7 mouse cellular contexts compared by ENCODE assay signal in the genomic region with DNA sequence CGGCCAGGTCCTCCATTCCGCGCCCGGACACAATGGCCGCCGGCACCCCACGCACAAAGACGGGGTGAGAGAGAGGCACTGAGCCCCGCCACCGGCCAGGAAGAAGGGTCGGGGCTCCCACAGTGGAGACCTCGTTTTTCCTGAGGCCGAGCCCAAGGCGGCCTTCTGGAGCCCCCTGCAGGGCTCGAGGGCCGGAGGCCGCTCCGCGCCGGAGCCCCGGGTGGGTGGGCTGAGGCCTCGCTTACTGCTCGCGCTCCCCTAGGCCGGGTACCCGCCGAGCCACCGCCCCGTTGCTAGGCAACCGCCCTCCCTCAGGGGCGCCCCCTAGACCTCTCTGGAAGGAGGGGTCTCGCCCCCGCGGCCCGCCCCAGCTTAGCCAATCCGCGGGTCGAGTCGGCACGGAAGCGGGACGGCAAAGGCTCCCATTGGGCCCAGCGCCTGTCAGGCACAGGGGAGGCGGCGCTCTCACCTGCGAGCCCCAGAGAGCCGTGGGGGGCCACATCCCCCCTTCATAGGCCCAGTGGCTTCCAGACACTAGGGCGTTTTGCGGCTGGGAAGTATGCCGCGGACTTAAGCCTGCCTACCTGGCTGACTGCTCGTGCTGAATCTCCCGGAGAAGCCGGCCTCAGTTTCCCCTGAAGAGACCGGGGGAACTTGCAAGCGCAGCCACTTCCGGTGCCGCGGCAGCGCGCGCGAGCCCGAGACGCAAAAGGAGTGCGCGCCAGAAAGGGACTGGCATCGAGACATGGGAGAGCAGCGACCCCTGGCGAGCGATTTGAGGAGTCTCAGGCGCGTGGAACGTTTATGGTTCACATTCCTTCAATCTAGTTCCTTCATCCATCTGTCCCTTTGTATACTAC. TPM values are rescaled to one million over a fixed set of nuclear protein-coding genes. Genes with fewer than 3 reads are reported as not detected.
DNase-seq lines count a peak whose midpoint lies in the region; ATAC-seq lines count a peak whose summit lies in the region.

Bcl2l1 (minus strand) TSS at position 710 of the 860 bp plus-strand sequence.

- H3K4me3 ChIP-seq in intestine, embryonic 16.5 days (ENCODE audit: low read length) = peak within 1 kb of the TSS; percentile 82
- H3K4me3 ChIP-seq in midbrain, embryonic 11.5 days (ENCODE audit: low read depth, low read length) = peak within 1 kb of the TSS; percentile 69

- peaks cover 35% of the 10 kb centered on the region for H3K4me1 ChIP-seq in intestine, embryonic 16.5 days (ENCODE audit: control insufficient read depth, insufficient read depth, low read length)
- peaks cover 30% of the 10 kb centered on the region for H3K4me1 ChIP-seq in midbrain, embryonic 11.5 days (ENCODE audit: control insufficient read depth, insufficient read depth, low read length)

- under 1% methylated on average over 74 of the region's 74 CpGs for WGBS in intestine, embryonic 16.5 days
- under 1% methylated on average over 73 of the region's 74 CpGs for WGBS in midbrain, embryonic 11.5 days

- no peaks in the 10 kb centered on the region for H3K27me3 ChIP-seq in intestine, embryonic 16.5 days (replicated peaks; ENCODE audit: control insufficient read depth, insufficient read depth, low read length)
- H3K27me3 ChIP-seq in midbrain, embryonic 11.5 days (ENCODE audit: control insufficient read depth, insufficient read depth, low read length) = no peaks in the 10 kb centered on the region

- peak; percentile 99 for DNase-seq in adrenal gland, adult 2 months
- DNase-seq in embryo, embryonic 11.5 days (ENCODE audit: low read depth, low spot score) = peak; percentile 98
- peak; percentile 97 to 99 for DNase-seq in gastrocnemius, postnatal 4 days (ENCODE audit: low spot score in 2 of 2)
- peak; percentile 98 to 99 for DNase-seq in left cerebral cortex, postnatal 36 days (ENCODE audit: low spot score in 2 of 2)
- peak; percentile 99 for DNase-seq in midbrain, embryonic 11.5 days (ENCODE audit: low spot score, missing footprints)
- DNase-seq in skeletal muscle tissue, adult 2 months (ENCODE audit: low read depth, low spot score) = peak; percentile 96

- H3K4me2 ChIP-seq in intestine, embryonic 16.5 days (ENCODE audit: low read depth, low read length) = peak within 1 kb of the TSS; percentile 53
- peak within 1 kb of the TSS; percentile 52 for H3K4me2 ChIP-seq in midbrain, embryonic 11.5 days

- H3K9ac ChIP-seq in intestine, embryonic 16.5 days (ENCODE audit: low read depth, low read length) = peak within 1 kb of the TSS; percentile 93
- peak within 1 kb of the TSS; percentile 97 for H3K9ac ChIP-seq in midbrain, embryonic 11.5 days (ENCODE audit: low read length)

- intact Hi-C loops in left cerebral cortex, postnatal 36 days (cut with DNase I) = loop anchor here (1.0 to 5.0 kb wide), 3 partner anchors 64 to 214 kb away; no protein-coding TSS in a partner anchor

- ATAC-seq in intestine, embryonic 16.5 days = peak; percentile 96
- peak; percentile 98 for ATAC-seq in midbrain, embryonic 11.5 days (ENCODE audit: low FRiP score)

- no peaks in the 10 kb centered on the region for H3K36me3 ChIP-seq in intestine, embryonic 16.5 days (ENCODE audit: control insufficient read depth, insufficient read depth, low read length)
- no peaks in the 10 kb centered on the region for H3K36me3 ChIP-seq in midbrain, embryonic 11.5 days (ENCODE audit: control insufficient read depth, insufficient read depth, low read length)

- no peaks in the 10 kb centered on the region for H3K9me3 ChIP-seq in intestine, embryonic 16.5 days (ENCODE audit: control insufficient read depth, low read length)
- H3K9me3 ChIP-seq in midbrain, embryonic 11.5 days (ENCODE audit: control insufficient read depth, low read length) = no peaks in the 10 kb centered on the region

- peak within 1 kb of the TSS; percentile 98 for H3K27ac ChIP-seq in intestine, embryonic 16.5 days (ENCODE audit: low read length)
- peak within 1 kb of the TSS; percentile 97 for H3K27ac ChIP-seq in midbrain, embryonic 11.5 days (ENCODE audit: low read depth, low read length)

RNA-seq across cellular contexts. Expression of gene Bcl2l1, which starts in this region (rescaled TPM):
- total RNA-seq in adrenal gland, adult 2 months (2021) = 10 to 100 TPM; 54.3 to 79.7 TPM
- 42.4 and 43.8 TPM in 2 replicates for polyA plus RNA-seq in adrenal gland, adult 2 months (2012; rRNA removed)
- total RNA-seq in gastrocnemius, postnatal 4 days (2021) = 10 to 100 TPM; 24.5 to 29.2 TPM
- polyA plus RNA-seq in intestine, embryonic 16.5 days (2015; fragmentation: Nextera tagmentation; extraction: Ambion mirVana) = 65.8 and 66.8 TPM in 2 replicates
- total RNA-seq in left cerebral cortex, postnatal 36 days (2021) = 100 to 1,000 TPM; 128 to 133 TPM
- polyA plus RNA-seq in midbrain, embryonic 11.5 days (2014; fragmentation: Nextera tagmentation; extraction: Ambion mirVana) = 120 and 125 TPM in 2 replicates

Comparison
In these comparisons a context has a peak if more than half of its experiments do, and no peak if none do; other contexts are left out.
1. Peak in every context shown above with its lines: DNase-seq, ATAC-seq, H3K4me3 ChIP-seq and H3K27ac ChIP-seq.